Mouse (Mus musculus): ENCODE data around the gene BC048507. TPM values are rescaled to one million over a fixed set of nuclear protein-coding genes. Genes with fewer than 3 reads are reported as not detected.
"Not testable (repeated sequence)": the region's sequence is repeated elsewhere in the genome, so short reads cannot be mapped to it uniquely, and the experiment has no call there.

Gene BC048507
- not detected in 2 replicates for polyA plus RNA-seq (2014; fragmentation: Nextera tagmentation; extraction: Ambion mirVana)

GRCm38 (mm10) chr13:67863026-67863425 lies at the start of gene BC048507:
BC048507 (plus strand) TSS chr13:67863326.
- DNase-seq (ENCODE audit: low spot score) (no peak), ATAC-seq (ENCODE audit: insufficient number of reproducible peaks, low FRiP score, low TSS enrichment, low read depth) (no peak)
- Histone ChIP-seq H3K4me3 (ENCODE audit: low read depth, low read length) (no peak within 1 kb of the TSS), H3K36me3 (ENCODE audit: control insufficient read depth, insufficient read depth, low read length) (no peaks in the 10 kb centered on the region), H3K9me3 (ENCODE audit: control insufficient read depth, low read length) (no peaks in the 10 kb centered on the region), H3K4me2 (ENCODE audit: low read depth, severe bottlenecking) (no peak within 1 kb of the TSS), H3K27ac (replicated peaks; ENCODE audit: low read depth, low read length) (no peak within 1 kb of the TSS), H3K27me3 (ENCODE audit: control insufficient read depth, insufficient read depth, low read length) (no peaks in the 10 kb centered on the region), H3K9ac (ENCODE audit: low read length) (no peak within 1 kb of the TSS), H3K4me1 (ENCODE audit: control insufficient read depth, insufficient read depth, low read length) (no peaks in the 10 kb centered on the region)
- 76% methylated on average over 11 of the region's 11 CpGs for WGBS

GRCm38 (mm10) chr13:67813710-67814660 lies 49.1 kb upstream of the BC048507 start, which contains the start of gene Zfp273:
Zfp273 (plus strand) TSS chr13:67813740.
- DNase-seq (ENCODE audit: low spot score), result peak; percentile 81
- H3K9me3 ChIP-seq (ENCODE audit: control insufficient read depth, low read length), result no peaks in the 10 kb centered on the region
- peak within 1 kb of the TSS; percentile 71 for H3K4me3 ChIP-seq (ENCODE audit: low read depth, low read length)
- peak within 1 kb of the TSS; percentile 63 for H3K9ac ChIP-seq (ENCODE audit: low read length)
- H3K4me1 ChIP-seq (ENCODE audit: control insufficient read depth, insufficient read depth, low read length), result no peaks in the 10 kb centered on the region
- no peaks in the 10 kb centered on the region for H3K36me3 ChIP-seq (ENCODE audit: control insufficient read depth, insufficient read depth, low read length)
- peak within 1 kb of the TSS; percentile 55 for H3K4me2 ChIP-seq (ENCODE audit: low read depth, severe bottlenecking)
- WGBS, result 6% methylated on average over 31 of the region's 31 CpGs
- no peaks in the 10 kb centered on the region for H3K27me3 ChIP-seq (ENCODE audit: control insufficient read depth, insufficient read depth, low read length)
- H3K27ac ChIP-seq (replicated peaks; ENCODE audit: low read depth, low read length), result no peak within 1 kb of the TSS
- peak; percentile 96 for ATAC-seq (ENCODE audit: insufficient number of reproducible peaks, low FRiP score, low TSS enrichment, low read depth)

DNA sequence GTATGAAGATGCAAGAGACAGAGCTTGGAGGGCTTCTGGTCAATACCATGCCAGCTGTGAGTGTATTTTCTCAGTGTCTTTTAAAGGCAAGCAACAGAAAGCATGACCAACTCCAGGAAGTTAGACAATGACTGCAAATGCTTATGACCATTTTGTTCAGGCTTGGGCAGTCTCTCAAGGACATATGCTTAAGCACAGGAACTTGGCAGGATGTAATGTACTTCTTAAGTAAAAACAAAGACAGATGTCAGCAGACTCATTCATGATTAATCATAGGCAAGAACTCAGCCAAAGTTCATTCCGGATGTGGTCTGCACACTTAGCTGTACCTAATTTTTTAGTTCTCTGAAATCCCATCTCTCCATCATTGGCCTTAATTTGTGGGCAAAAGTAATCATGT lies 44.5 kb upstream of the BC048507 start:
- H3K27ac ChIP-seq (replicated peaks; ENCODE audit: low read depth, low read length), result no peak overlapping the region
- no peaks in the 10 kb centered on the region for H3K4me1 ChIP-seq (ENCODE audit: control insufficient read depth, insufficient read depth, low read length)
- no peak for ATAC-seq (ENCODE audit: insufficient number of reproducible peaks, low FRiP score, low TSS enrichment, low read depth)
- no peak overlapping the region for H3K9ac ChIP-seq (ENCODE audit: low read length)
- H3K27me3 ChIP-seq (ENCODE audit: control insufficient read depth, insufficient read depth, low read length), result no peaks in the 10 kb centered on the region
- 87% methylated on average over 1 of the region's 1 CpGs for WGBS
- no peaks in the 10 kb centered on the region for H3K9me3 ChIP-seq (ENCODE audit: control insufficient read depth, low read length)
- no peak overlapping the region for H3K4me3 ChIP-seq (ENCODE audit: low read depth, low read length)
- H3K36me3 ChIP-seq (ENCODE audit: control insufficient read depth, insufficient read depth, low read length), result no peaks in the 10 kb centered on the region
- no peak for DNase-seq (ENCODE audit: low spot score)
- no peak overlapping the region for H3K4me2 ChIP-seq (ENCODE audit: low read depth, severe bottlenecking)

DNA sequence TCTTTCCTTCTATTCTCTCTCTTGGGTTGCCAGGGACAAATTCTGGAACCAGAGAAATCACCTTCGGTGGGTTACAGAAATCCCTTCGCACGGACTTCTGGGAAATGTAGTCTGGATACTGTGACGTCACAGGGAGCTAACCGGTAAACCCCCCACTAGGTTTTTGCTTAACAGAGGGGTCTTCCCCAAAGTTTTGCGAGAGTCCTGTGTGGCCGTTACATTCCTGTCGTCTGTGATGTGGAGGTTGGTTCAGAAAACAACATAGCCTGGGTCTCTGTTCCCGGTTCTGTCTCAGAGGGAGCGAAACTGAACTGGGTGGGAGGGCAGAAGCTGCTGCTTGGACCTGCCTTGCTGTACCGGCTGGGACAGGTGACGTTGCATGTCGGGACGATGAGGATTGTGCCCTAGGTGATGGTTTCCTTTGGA lies 32.2 kb upstream of the BC048507 start, which contains the start of gene Gm10037:
TSS of gene Gm10037 (plus strand) at position 196 of the 426 bp plus-strand sequence.
- H3K4me2 ChIP-seq (ENCODE audit: low read depth, severe bottlenecking), result peak within 1 kb of the TSS; percentile 53
- H3K9ac ChIP-seq (ENCODE audit: low read length), result peak within 1 kb of the TSS; percentile 51
- peaks cover 5% of the 10 kb centered on the region; the same call in 1 of the 2 replicates for H3K36me3 ChIP-seq (ENCODE audit: control insufficient read depth, insufficient read depth, low read length)
- DNase-seq (ENCODE audit: low spot score) (peak; percentile 77), ATAC-seq (ENCODE audit: insufficient number of reproducible peaks, low FRiP score, low TSS enrichment, low read depth) (peak; percentile 84)
- no peaks in the 10 kb centered on the region for H3K4me1 ChIP-seq (ENCODE audit: control insufficient read depth, insufficient read depth, low read length)
- no peaks in the 10 kb centered on the region for H3K27me3 ChIP-seq (ENCODE audit: control insufficient read depth, insufficient read depth, low read length)
- WGBS, result 4% methylated on average over 14 of the region's 14 CpGs
- H3K4me3 ChIP-seq (ENCODE audit: low read depth, low read length), result peak within 1 kb of the TSS; percentile 49
- H3K27ac ChIP-seq (replicated peaks; ENCODE audit: low read depth, low read length), result no peak within 1 kb of the TSS
- H3K9me3 ChIP-seq (ENCODE audit: control insufficient read depth, low read length), result no peaks in the 10 kb centered on the region

DNA sequence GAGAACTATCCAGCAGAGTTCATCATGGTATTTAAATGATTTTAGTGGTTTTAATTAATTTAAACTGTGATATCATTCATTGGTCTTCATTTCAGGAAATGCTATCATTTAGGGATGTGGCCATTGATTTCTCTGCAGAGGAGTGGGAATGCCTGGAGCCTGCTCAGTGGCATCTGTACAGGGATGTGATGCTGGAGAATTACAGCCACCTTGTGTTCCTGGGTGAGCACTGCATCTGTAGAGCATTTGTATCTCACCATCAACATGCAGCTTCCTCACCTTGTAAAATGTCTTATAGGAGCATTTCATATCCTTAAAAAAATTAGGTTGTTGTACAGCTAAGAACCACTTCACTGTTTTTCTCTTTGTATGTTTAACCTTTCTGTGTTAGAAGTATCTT lies 30.0 kb upstream of the BC048507 start:
- H3K4me2 ChIP-seq (ENCODE audit: low read depth, severe bottlenecking); DNase-seq (ENCODE audit: low spot score); H3K4me1 ChIP-seq (ENCODE audit: control insufficient read depth, insufficient read depth, low read length); H3K9ac ChIP-seq (ENCODE audit: low read length); ATAC-seq (ENCODE audit: insufficient number of reproducible peaks, low FRiP score, low TSS enrichment, low read depth); H3K9me3 ChIP-seq (ENCODE audit: control insufficient read depth, low read length); H3K27me3 ChIP-seq (ENCODE audit: control insufficient read depth, insufficient read depth, low read length); H3K36me3 ChIP-seq (ENCODE audit: control insufficient read depth, insufficient read depth, low read length); H3K4me3 ChIP-seq (ENCODE audit: low read depth, low read length); H3K27ac ChIP-seq (replicated peaks; ENCODE audit: low read depth, low read length): not testable (repeated sequence)

DNA sequence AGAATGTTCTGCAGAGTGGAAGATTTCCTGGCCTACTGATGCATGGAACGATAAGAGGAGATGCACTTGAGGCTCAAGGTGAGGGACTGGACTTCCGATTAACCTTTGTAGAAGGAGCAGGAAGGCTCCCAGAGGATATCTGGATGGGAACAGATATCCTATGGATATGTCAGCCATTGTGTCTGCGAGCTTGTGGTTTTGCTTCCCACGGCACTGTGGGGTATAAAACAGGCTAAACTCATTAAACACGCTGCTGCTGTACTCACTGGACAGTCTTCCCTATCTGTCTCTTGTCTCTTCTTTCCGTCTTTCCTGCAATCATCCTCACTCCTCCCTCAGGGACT lies 19.4 kb upstream of the BC048507 start:
- DNase-seq (ENCODE audit: low spot score) (no peak), ATAC-seq (ENCODE audit: insufficient number of reproducible peaks, low FRiP score, low TSS enrichment, low read depth) (no peak)
- Histone ChIP-seq H3K36me3 (ENCODE audit: control insufficient read depth, insufficient read depth, low read length) (no peaks in the 10 kb centered on the region), H3K4me3 (ENCODE audit: low read depth, low read length) (no peak overlapping the region; the same call in 1 of the 2 replicates), H3K4me2 (ENCODE audit: low read depth, severe bottlenecking) (peak overlapping the region; percentile 32), H3K27me3 (ENCODE audit: control insufficient read depth, insufficient read depth, low read length) (no peaks in the 10 kb centered on the region), H3K9ac (ENCODE audit: low read length) (peak overlapping the region; percentile 50), H3K9me3 (ENCODE audit: control insufficient read depth, low read length) (no peaks in the 10 kb centered on the region), H3K27ac (replicated peaks; ENCODE audit: low read depth, low read length) (no peak overlapping the region), H3K4me1 (ENCODE audit: control insufficient read depth, insufficient read depth, low read length) (no peaks in the 10 kb centered on the region)
- 54% methylated on average over 6 of the region's 6 CpGs for WGBS

GRCm38 (mm10) chr13:67844119-67844852 lies 18.8 kb upstream of the BC048507 start:
- Histone ChIP-seq H3K27ac (replicated peaks; ENCODE audit: low read depth, low read length) (no peak overlapping the region), H3K27me3 (ENCODE audit: control insufficient read depth, insufficient read depth, low read length) (no peaks in the 10 kb centered on the region), H3K4me2 (ENCODE audit: low read depth, severe bottlenecking) (peak overlapping the region; percentile 37), H3K4me3 (ENCODE audit: low read depth, low read length) (peak overlapping the region; percentile 20), H3K9me3 (ENCODE audit: control insufficient read depth, low read length) (no peaks in the 10 kb centered on the region), H3K4me1 (ENCODE audit: control insufficient read depth, insufficient read depth, low read length) (no peaks in the 10 kb centered on the region), H3K9ac (ENCODE audit: low read length) (peak overlapping the region; percentile 50), H3K36me3 (ENCODE audit: control insufficient read depth, insufficient read depth, low read length) (no peaks in the 10 kb centered on the region)
- ATAC-seq (ENCODE audit: insufficient number of reproducible peaks, low FRiP score, low TSS enrichment, low read depth) (peak; percentile 73; the same call in 1 of the 2 replicates), DNase-seq (ENCODE audit: low spot score) (peak; percentile 64)
- 2% methylated on average over 14 of the region's 19 CpGs for WGBS

- Histone ChIP-seq H3K4me1 (ENCODE audit: control insufficient read depth, insufficient read depth, low read length) (no peaks in the 10 kb centered on the region), H3K27ac (replicated peaks; ENCODE audit: low read depth, low read length) (no peak overlapping the region), H3K4me3 (ENCODE audit: low read depth, low read length) (peak overlapping the region; percentile 20; the same call in 1 of the 2 replicates), H3K4me2 (ENCODE audit: low read depth, severe bottlenecking) (peak overlapping the region; percentile 37), H3K27me3 (ENCODE audit: control insufficient read depth, insufficient read depth, low read length) (no peaks in the 10 kb centered on the region), H3K36me3 (ENCODE audit: control insufficient read depth, insufficient read depth, low read length) (no peaks in the 10 kb centered on the region), H3K9me3 (ENCODE audit: control insufficient read depth, low read length) (no peaks in the 10 kb centered on the region), H3K9ac (ENCODE audit: low read length) (no peak overlapping the region; the same call in 1 of the 2 replicates)
- ATAC-seq (ENCODE audit: insufficient number of reproducible peaks, low FRiP score, low TSS enrichment, low read depth) (no peak; the same call in 1 of the 2 replicates), DNase-seq (ENCODE audit: low spot score) (peak; percentile 55)
- WGBS, result 31% methylated on average over 8 of the region's 8 CpGs
Measured at GRCm38 (mm10) chr13:67844853-67845194, 18.3 kb upstream of the BC048507 start.

Measured in limb, embryonic 11.5 days (tissue).